Mouse (Mus musculus) stomach, embryonic 15.5 days (tissue): ENCODE data around the gene Gm28363. TPM values are rescaled to one million over a fixed set of nuclear protein-coding genes. Genes with fewer than 3 reads are reported as not detected.
"Not testable (repeated sequence)": the region's sequence is repeated elsewhere in the genome, so short reads cannot be mapped to it uniquely, and the experiment has no call there.

ENCODE experiments used
- ATAC-seq: fragments of 200-750 bp; cut with Nextera tagmentation; 2 replicates; pipeline ENCODE4 v1.8.0; 2017; ENCODE audit warnings: low read depth, moderate number of reproducible peaks, moderate TSS enrichment; ENCODE audit not compliant: insufficient read depth, low FRiP score
- H3K27ac ChIP-seq: fragments of 300-500 bp; sonication (generic); 2 replicates; pipeline ENCODE4 v1.5.1; 2015; ENCODE audit warnings: mild to moderate bottlenecking, inconsistent platforms
- H3K27me3 ChIP-seq: fragments of 300-500 bp; sonication (generic); replicated peaks from 2 replicates; pipeline ENCODE4 v1.6.1; 2015; ENCODE audit warnings: inconsistent platforms
- H3K36me3 ChIP-seq: fragments of 300-500 bp; sonication (generic); 2 replicates; pipeline ENCODE4 v1.6.1; 2015; ENCODE audit warnings: inconsistent platforms
- H3K4me1 ChIP-seq: fragments of 300-500 bp; sonication (generic); 2 replicates; pipeline ENCODE4 v1.6.1; 2015; ENCODE audit warnings: inconsistent platforms
- H3K4me2 ChIP-seq: fragments of 300-500 bp; sonication (generic); 2 replicates; pipeline ENCODE4 v1.6.1; 2015; ENCODE audit warnings: mild to moderate bottlenecking, inconsistent platforms
- H3K4me3 ChIP-seq: fragments of 300-500 bp; sonication (generic); replicated peaks from 2 replicates; pipeline ENCODE4 v1.5.1; 2015; ENCODE audit warnings: inconsistent platforms
- H3K9ac ChIP-seq: fragments of 300-500 bp; sonication (generic); 2 replicates; pipeline ENCODE4 v1.6.1; 2015; ENCODE audit warnings: inconsistent platforms
- H3K9me3 ChIP-seq: fragments of 300-500 bp; sonication (generic); 2 replicates; pipeline ENCODE4 v1.6.1; 2016; ENCODE audit warnings: inconsistent platforms
- WGBS: fragments of 180-500 bp; shearing (Covaris S2); methylation state at CpG from one replicate; pipeline ENCODE4 v1.1.7; 2015; 5-methylcytosine and 5-hydroxymethylcytosine counted together
- polyA plus RNA-seq: library from polyadenylated mRNA; unstranded; fragments of >200 nt; fragmentation: Nextera tagmentation; extraction: Ambion mirVana; gene quantifications from 2 replicates; pipeline ENCODE4 v1.2.1, GENCODE M21; 2015

Gm28363 gene
- polyA plus RNA-seq = not detected in 2 replicates

DNA sequence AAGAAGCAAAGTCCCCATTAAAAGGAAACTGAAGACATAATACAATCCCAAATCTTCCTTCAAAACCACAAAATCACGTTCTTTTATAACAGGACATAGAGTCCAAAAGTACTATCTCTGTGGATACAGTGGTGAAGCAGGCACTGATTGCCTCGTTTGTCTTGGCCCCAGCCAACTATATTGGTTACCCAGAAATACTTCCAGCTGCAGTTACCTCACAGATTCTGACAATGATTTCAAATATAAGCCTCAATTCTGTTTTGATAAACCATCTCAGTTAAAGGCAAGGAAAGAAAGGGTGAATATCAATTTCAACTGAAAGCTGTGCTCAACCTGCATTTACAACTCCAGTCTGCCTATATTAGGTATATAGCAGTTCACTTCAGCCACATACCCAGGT, at the start of gene Gm28363:
Gene Gm28363 (plus strand): TSS at position 301 of the 400 bp plus-strand sequence.
- ATAC-seq = not testable (repeated sequence)

GRCm38 (mm10) chr1:117650236-117650635, 46.7 kb upstream of the Gm28363 start:
- H3K4me2 ChIP-seq, H3K27ac ChIP-seq, H3K27me3 ChIP-seq, H3K9ac ChIP-seq, H3K9me3 ChIP-seq, H3K36me3 ChIP-seq, H3K4me3 ChIP-seq, H3K4me1 ChIP-seq, ATAC-seq: not testable (repeated sequence)
- 61% methylated on average over 1 of the region's 1 CpGs for WGBS

More for the DNA sequence above, at the start of gene Gm28363:
- H3K9me3 ChIP-seq, H3K9ac ChIP-seq, H3K36me3 ChIP-seq, H3K4me3 ChIP-seq, H3K4me1 ChIP-seq, H3K27me3 ChIP-seq, H3K4me2 ChIP-seq, H3K27ac ChIP-seq: not testable (repeated sequence)
- WGBS = 55% methylated on average over 2 of the region's 2 CpGs

Other genes with a start within 250 kb of the Gm28363 start
- gene B020011L13Rik, start 84.0 kb downstream of the Gm28363 start, polyA plus RNA-seq = not detected in 2 replicates
- not detected in 2 replicates for gene Gm28360, start 132.9 kb downstream of the Gm28363 start, polyA plus RNA-seq
- gene Gm28168, start 230.9 kb downstream of the Gm28363 start, polyA plus RNA-seq = not detected in 2 replicates